Mouse (Mus musculus) cerebellum, adult 2 months (tissue): ENCODE measurements at regions not wholly inside any gene's neighbourhood (a gene's known extent, or its start where the extent isn't known, plus 50 kb on each side); places are given as distances from the start of the nearest gene placed in this dataset.

Experiments
- CTCF ChIP-seq: fragments of 200-500 bp; IDR thresholded peaks from 2 replicates; pipeline ENCODE4 v1.5.1; 2011; ENCODE audit warnings: low read depth, mild to moderate bottlenecking, control low read depth, low read length, moderate library complexity, borderline replicate concordance; ENCODE audit not compliant: insufficient read depth
- POLR2A ChIP-seq: fragments of 200-500 bp; IDR thresholded peaks from 2 replicates; pipeline ENCODE4 v1.6.1; 2011; ENCODE audit warnings: low read length, control low read depth, borderline replicate concordance; ENCODE audit not compliant: insufficient read depth

GRCm38 (mm10) chr7:69924551-69924950, 442.0 kb downstream of the Nr2f2 start:
- no peak for TF ChIP-seq CTCF
- TF ChIP-seq POLR2A, result no peak
